Mouse (Mus musculus): ENCODE data around the gene Zfp763. TPM values are rescaled to one million over a fixed set of nuclear protein-coding genes. Genes with fewer than 3 reads are reported as not detected.
"Not testable (repeated sequence)": the region's sequence is repeated elsewhere in the genome, so short reads cannot be mapped to it uniquely, and the experiment has no call there.

Gene Zfp763
- 15.3 and 18.4 TPM in 2 replicates for polyA plus RNA-seq (2016; fragmentation: Nextera tagmentation; extraction: Ambion mirVana)

- 4% methylated on average over 27 of the region's 27 CpGs for WGBS
- Histone ChIP-seq H3K4me1 (no peaks in the 10 kb centered on the region), H3K36me3 (replicated peaks) (peaks cover 27% of the 10 kb centered on the region), H3K27ac (replicated peaks) (peak within 1 kb of the TSS; percentile 94), H3K9me3 (peaks cover 11% of the 10 kb centered on the region; the same call in 1 of the 2 replicates), H3K4me3 (peak within 1 kb of the TSS; percentile 93), H3K27me3 (replicated peaks; ENCODE audit: low read depth, poor library complexity, severe bottlenecking) (no peaks in the 10 kb centered on the region)
- DNase-seq (ENCODE audit: low spot score), result peak; percentile 88
Measured at GRCm38 (mm10) chr17:33032900-33033891, at the start of gene Zfp763. Gene Zfp763, minus strand, starts transcription at chr17:33033402.

GRCm38 (mm10) chr17:33067958-33068357, 34.8 kb upstream of the Zfp763 start, which contains the start of gene 4921501E09Rik:
Gene 4921501E09Rik, minus strand, starts transcription at chr17:33068058.
- Histone ChIP-seq H3K4me1 (no peaks in the 10 kb centered on the region), H3K4me3 (no peak within 1 kb of the TSS), H3K27me3 (replicated peaks; ENCODE audit: low read depth, poor library complexity, severe bottlenecking) (no peaks in the 10 kb centered on the region), H3K36me3 (replicated peaks) (no peaks in the 10 kb centered on the region), H3K9me3 (no peaks in the 10 kb centered on the region), H3K27ac (replicated peaks) (no peak within 1 kb of the TSS)
- WGBS, result 55% methylated on average over 1 of the region's 1 CpGs
- DNase-seq (ENCODE audit: low spot score), result no peak

- no peak overlapping the region for H3K4me3 ChIP-seq
- no peaks in the 10 kb centered on the region for H3K4me1 ChIP-seq
- DNase-seq (ENCODE audit: low spot score), result no peak
- H3K27me3 ChIP-seq (replicated peaks; ENCODE audit: low read depth, poor library complexity, severe bottlenecking), result no peaks in the 10 kb centered on the region
- H3K9me3 ChIP-seq, result no peaks in the 10 kb centered on the region
- WGBS, result 2% methylated on average over 1 of the region's 1 CpGs
- no peaks in the 10 kb centered on the region for H3K36me3 ChIP-seq (replicated peaks)
- no peak overlapping the region for H3K27ac ChIP-seq (replicated peaks)
Measured at GRCm38 (mm10) chr17:33063001-33063400, 29.8 kb upstream of the Zfp763 start.

GRCm38 (mm10) chr17:33058791-33059190, 25.6 kb upstream of the Zfp763 start:
- Histone ChIP-seq H3K27me3 (replicated peaks; ENCODE audit: low read depth, poor library complexity, severe bottlenecking) (no peaks in the 10 kb centered on the region), H3K27ac (replicated peaks) (no peak overlapping the region), H3K4me1 (no peaks in the 10 kb centered on the region), H3K4me3 (no peak overlapping the region), H3K9me3 (no peaks in the 10 kb centered on the region), H3K36me3 (replicated peaks) (no peaks in the 10 kb centered on the region)
- WGBS, result 20% methylated on average over 1 of the region's 1 CpGs
- no peak for DNase-seq (ENCODE audit: low spot score)

- Histone ChIP-seq H3K27me3 (replicated peaks; ENCODE audit: low read depth, poor library complexity, severe bottlenecking) (no peaks in the 10 kb centered on the region), H3K9me3 (peaks cover 18% of the 10 kb centered on the region; the same call in 1 of the 2 replicates), H3K36me3 (replicated peaks) (peaks cover 35% of the 10 kb centered on the region), H3K4me1 (no peaks in the 10 kb centered on the region), H3K4me3 (peak overlapping the region; percentile 93), H3K27ac (replicated peaks) (peak overlapping the region; percentile 94)
- DNase-seq (ENCODE audit: low spot score), result no peak
- 13% methylated on average over 10 of the region's 10 CpGs for WGBS
Measured at GRCm38 (mm10) chr17:33032376-33032775, 826 bp downstream of the Zfp763 start.

GRCm38 (mm10) chr17:33020434-33020833, 12.8 kb downstream of the Zfp763 start:
- H3K27ac ChIP-seq (replicated peaks); H3K4me1 ChIP-seq; DNase-seq (ENCODE audit: low spot score); H3K4me3 ChIP-seq; H3K27me3 ChIP-seq (replicated peaks; ENCODE audit: low read depth, poor library complexity, severe bottlenecking): not testable (repeated sequence)
- H3K36me3 ChIP-seq (replicated peaks), result peaks cover 99% of the 10 kb centered on the region
- H3K9me3 ChIP-seq, result peaks cover 86% of the 10 kb centered on the region

- H3K4me1 ChIP-seq, result no peaks in the 10 kb centered on the region
- H3K9me3 ChIP-seq, result peaks cover 14% of the 10 kb centered on the region
- no peak overlapping the region for H3K4me3 ChIP-seq
- H3K27ac ChIP-seq (replicated peaks), result no peak overlapping the region
- H3K27me3 ChIP-seq (replicated peaks; ENCODE audit: low read depth, poor library complexity, severe bottlenecking), result no peaks in the 10 kb centered on the region
- WGBS, result 48% methylated on average over 9 of the region's 9 CpGs
- peaks cover 27% of the 10 kb centered on the region for H3K36me3 ChIP-seq (replicated peaks)
- DNase-seq (ENCODE audit: low spot score), result no peak
Measured at GRCm38 (mm10) chr17:33008337-33008736, 24.9 kb downstream of the Zfp763 start.

GRCm38 (mm10) chr17:32998492-32998891, 34.7 kb downstream of the Zfp763 start:
- DNase-seq (ENCODE audit: low spot score), result no peak
- Histone ChIP-seq H3K27me3 (replicated peaks; ENCODE audit: low read depth, poor library complexity, severe bottlenecking) (no peaks in the 10 kb centered on the region), H3K36me3 (replicated peaks) (peaks cover 80% of the 10 kb centered on the region), H3K9me3 (peaks cover 12% of the 10 kb centered on the region), H3K27ac (replicated peaks) (no peak overlapping the region), H3K4me1 (peaks cover 6% of the 10 kb centered on the region), H3K4me3 (no peak overlapping the region)
- 92% methylated on average over 2 of the region's 2 CpGs for WGBS

- no peaks in the 10 kb centered on the region for H3K9me3 ChIP-seq
- peak; percentile 80 for DNase-seq (ENCODE audit: low spot score)
- peaks cover 7% of the 10 kb centered on the region for H3K4me1 ChIP-seq
- H3K4me3 ChIP-seq, result peak within 1 kb of the TSS; percentile 86
- 3% methylated on average over 21 of the region's 21 CpGs for WGBS
- peaks cover 29% of the 10 kb centered on the region for H3K36me3 ChIP-seq (replicated peaks)
- no peaks in the 10 kb centered on the region for H3K27me3 ChIP-seq (replicated peaks; ENCODE audit: low read depth, poor library complexity, severe bottlenecking)
- H3K27ac ChIP-seq (replicated peaks), result peak within 1 kb of the TSS; percentile 84
Measured at GRCm38 (mm10) chr17:32992699-32993474, 40.3 kb downstream of the Zfp763 start, which contains the start of gene Zfp952. Gene Zfp952, plus strand, starts transcription at chr17:32993129.

- WGBS, result 71% methylated on average over 12 of the region's 12 CpGs
- Histone ChIP-seq H3K4me1 (peaks cover 7% of the 10 kb centered on the region), H3K27me3 (replicated peaks; ENCODE audit: low read depth, poor library complexity, severe bottlenecking) (no peaks in the 10 kb centered on the region), H3K9me3 (no peaks in the 10 kb centered on the region), H3K36me3 (replicated peaks) (peaks cover 28% of the 10 kb centered on the region), H3K4me3 (peak overlapping the region; percentile 86), H3K27ac (replicated peaks) (no peak overlapping the region; the same call in 1 of the 2 replicates)
- no peak for DNase-seq (ENCODE audit: low spot score)
Measured at GRCm38 (mm10) chr17:32991965-32992698, 41.1 kb downstream of the Zfp763 start.

- DNase-seq (ENCODE audit: low spot score), result no peak
- H3K9me3 ChIP-seq, result 0 out of 2 replicates have a peak, but pooled peaks cover 3% of the 10 kb centered on the region
- no peak overlapping the region for H3K4me3 ChIP-seq
- H3K36me3 ChIP-seq (replicated peaks), result peaks cover 14% of the 10 kb centered on the region
- no peak overlapping the region for H3K27ac ChIP-seq (replicated peaks)
- no peaks in the 10 kb centered on the region for H3K4me1 ChIP-seq
- no peaks in the 10 kb centered on the region for H3K27me3 ChIP-seq (replicated peaks; ENCODE audit: low read depth, poor library complexity, severe bottlenecking)
- 78% methylated on average over 4 of the region's 4 CpGs for WGBS
Measured at GRCm38 (mm10) chr17:32986301-32986700, 46.9 kb downstream of the Zfp763 start.

- no peaks in the 10 kb centered on the region for H3K4me1 ChIP-seq
Measured at GRCm38 (mm10) chr17:32981361-32981760, 51.8 kb downstream of the Zfp763 start.

More at GRCm38 (mm10) chr17:32981361-32981760, 51.8 kb downstream of the Zfp763 start:
- 93% methylated on average over 4 of the region's 4 CpGs for WGBS
- H3K36me3 ChIP-seq (replicated peaks), result peaks cover 63% of the 10 kb centered on the region
- DNase-seq (ENCODE audit: low spot score), result no peak
- no peak overlapping the region for H3K4me3 ChIP-seq
- H3K27ac ChIP-seq (replicated peaks), result no peak overlapping the region
- peaks cover 10% of the 10 kb centered on the region; the same call in 1 of the 2 replicates for H3K9me3 ChIP-seq
- H3K27me3 ChIP-seq (replicated peaks; ENCODE audit: low read depth, poor library complexity, severe bottlenecking), result no peaks in the 10 kb centered on the region

All from embryonic facial prominence, embryonic 10.5 days (tissue).